Mouse (Mus musculus) lung, adult 2 months (tissue): Measurements from ENCODE around the gene Pawr.

Source experiments
- CTCF ChIP-seq: fragments of 200-500 bp; IDR thresholded peaks from 2 replicates; pipeline ENCODE4 v1.5.1; 2011; ENCODE audit warnings: mild to moderate bottlenecking, low read length, control low read depth; ENCODE audit not compliant: insufficient read depth
- POLR2A ChIP-seq: fragments of 200-500 bp; IDR thresholded peaks from 2 replicates; pipeline ENCODE4 v1.6.1; 2011; ENCODE audit warnings: low read depth, mild to moderate bottlenecking, control low read depth, low read length, borderline replicate concordance; ENCODE audit errors: extremely low read depth

DNA sequence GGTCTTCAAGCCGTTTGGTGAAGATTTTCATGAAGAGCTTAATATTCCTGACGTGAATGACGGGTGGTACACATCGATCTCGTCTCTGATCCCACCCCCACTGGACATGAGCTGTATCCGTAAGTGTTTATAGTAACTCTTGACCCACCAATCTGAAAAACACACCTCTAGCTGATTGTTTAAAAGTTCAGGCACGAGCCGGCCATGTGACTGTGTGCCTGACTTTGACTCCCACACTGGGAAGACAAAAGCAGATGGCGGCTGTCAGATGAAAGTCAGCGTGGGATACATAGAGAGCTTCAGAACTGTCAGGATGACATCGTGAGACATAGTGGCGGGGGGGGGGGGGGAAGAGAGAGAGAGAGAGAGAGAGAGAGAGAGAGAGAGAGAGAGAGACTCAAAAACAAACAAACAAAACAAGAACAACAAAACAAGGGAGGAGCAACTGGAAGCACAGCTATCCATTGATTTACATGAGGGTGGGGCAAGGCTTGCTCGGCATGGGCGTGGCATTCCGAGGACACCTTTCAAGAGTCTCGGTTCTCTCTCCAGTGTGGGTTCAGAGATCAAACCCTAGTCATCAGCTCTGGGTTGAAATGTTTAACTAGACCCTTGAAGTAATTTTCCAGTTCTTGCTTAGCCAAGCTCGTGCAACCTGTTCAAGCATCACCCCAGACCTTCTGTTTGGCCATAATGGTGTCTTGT is 32.9 kb upstream of the Pawr start:
- TF ChIP-seq POLR2A (no peak), CTCF (no peak)
